Mouse (Mus musculus): Measurements from ENCODE around the gene Zdhhc1.

DNA sequence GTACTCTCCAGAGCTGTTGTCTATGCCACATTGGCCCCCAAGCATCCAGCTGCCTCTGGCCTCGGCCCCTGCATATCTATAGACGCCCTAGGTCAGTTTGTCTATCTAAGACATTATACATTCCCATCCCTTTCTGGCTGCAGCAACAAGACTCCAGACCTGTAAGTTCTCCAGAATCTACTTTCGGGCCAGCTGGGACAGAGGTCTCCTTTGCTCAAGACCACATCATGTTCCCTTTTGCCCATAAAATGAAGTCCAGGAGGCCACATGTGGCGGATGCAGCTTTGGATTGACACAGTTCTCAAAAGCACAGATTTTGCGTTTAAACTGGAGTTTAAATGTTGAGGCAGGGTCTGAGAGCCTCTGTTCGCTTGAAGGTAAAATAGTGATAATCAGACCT lies 17.5 kb upstream of the Zdhhc1 start:
- no peak for TF ChIP-seq ETS1 (IDR thresholded peaks at IDR 0.05; ENCODE audit: low read depth, low read length)
- no peak for TF ChIP-seq MAZ (IDR thresholded peaks at IDR 0.05; ENCODE audit: low read depth, low read length)
- no peak for TF ChIP-seq ZC3H11A (IDR thresholded peaks at IDR 0.05; ENCODE audit: low read depth, low read length)
- no peak for TF ChIP-seq KAT2A (conservative IDR thresholded peaks at IDR 0.05; ENCODE audit: low read depth, low read length)
- no peak for TF ChIP-seq ELF1 (IDR thresholded peaks at IDR 0.05; ENCODE audit: low read depth, low read length)
- no peak for TF ChIP-seq POLR2A (IDR thresholded peaks at IDR 0.05; ENCODE audit: control insufficient read depth in 1 of 2, insufficient read depth in 1 of 2, low read depth in 1 of 2, low read length in 2 of 2, poor library complexity in 1 of 2)
- no peak for TF ChIP-seq ZNF384 (IDR thresholded peaks at IDR 0.05; ENCODE audit: low read depth, low read length)
- no peak for TF ChIP-seq JUND (IDR thresholded peaks at IDR 0.05; ENCODE audit: low read depth, low read length)
- TF ChIP-seq MAFK (IDR thresholded peaks at IDR 0.05; ENCODE audit: borderline replicate concordance, low read depth, low read length): no peak
- no peak for TF ChIP-seq SIN3A (IDR thresholded peaks at IDR 0.05; ENCODE audit: low read length)
- no peak for TF ChIP-seq TCF12 (IDR thresholded peaks at IDR 0.05; ENCODE audit: low read depth, low read length)
- no peak for TF ChIP-seq CTCF (IDR thresholded peaks at IDR 0.05 in 2 of 3, conservative IDR thresholded peaks at IDR 0.05 in 1 of 3; ENCODE audit: control insufficient read depth in 1 of 3, insufficient read depth in 1 of 3, low read depth in 2 of 3, low read length in 3 of 3, poor library complexity in 1 of 3, severe bottlenecking in 1 of 3)

All from MEL (cell line).